Mouse (Mus musculus) hindbrain, embryonic 14.5 days (tissue): ENCODE data around the gene Sncb. TPM values are rescaled to one million over a fixed set of nuclear protein-coding genes. Genes with fewer than 3 reads are reported as not detected.

Source experiments
- polyA plus RNA-seq: library from polyadenylated mRNA; unstranded; fragments of >200 nt; fragmentation: Nextera tagmentation; extraction: Ambion mirVana; gene quantifications from 2 replicates; pipeline ENCODE4 v1.2.1, GENCODE M21; 2014

Gene Sncb
- polyA plus RNA-seq, 1 experiment from 2014 or later, result 78.0 TPM

Other genes with a start within 250 kb of the Sncb start
- 237 and 263 TPM in 2 replicates for gene 4833439L19Rik, start 201.2 kb downstream of the Sncb start, polyA plus RNA-seq
- 83.0 and 88.8 TPM in 2 replicates for gene Arl10, start 191.6 kb downstream of the Sncb start, polyA plus RNA-seq
- gene Nop16, start 176.5 kb downstream of the Sncb start, polyA plus RNA-seq, result 42.1 and 46.7 TPM in 2 replicates
- gene Higd2a, start 176.4 kb downstream of the Sncb start, polyA plus RNA-seq, result 261 and 275 TPM in 2 replicates
- gene Cltb, start 155.3 kb downstream of the Sncb start, polyA plus RNA-seq, result 177 and 198 TPM in 2 replicates
- 81.4 and 88.8 TPM in 2 replicates for gene Faf2, start 144.8 kb downstream of the Sncb start, polyA plus RNA-seq
- 75.9 and 80.7 TPM in 2 replicates for gene Rnf44, start 72.7 kb downstream of the Sncb start, polyA plus RNA-seq
- 0.14 and 0.16 TPM in 2 replicates for gene Cdhr2, start 65.1 kb downstream of the Sncb start, polyA plus RNA-seq
- gene Gprin1, start 16.7 kb downstream of the Sncb start, polyA plus RNA-seq, result 23.5 and 31.6 TPM in 2 replicates
- gene Eif4e1b, start 17.4 kb upstream of the Sncb start, polyA plus RNA-seq, result not detected in 2 replicates
- gene Tspan17, start 22.8 kb upstream of the Sncb start, polyA plus RNA-seq, result 72.8 and 74.1 TPM in 2 replicates
- 15.3 and 16.9 TPM in 2 replicates for gene Unc5a, start 182.8 kb upstream of the Sncb start, polyA plus RNA-seq